Mouse (Mus musculus) liver, embryonic 11.5 days (tissue): ENCODE data around the gene Serpina10. TPM values are rescaled to one million over a fixed set of nuclear protein-coding genes. Genes with fewer than 3 reads are reported as not detected.
"Not testable (repeated sequence)": the region's sequence is repeated elsewhere in the genome, so short reads cannot be mapped to it uniquely, and the experiment has no call there.

Experiments used
- ATAC-seq: fragments of 200-750 bp; cut with Nextera tagmentation; replicated peaks from 2 replicates; pipeline ENCODE4 v1.8.0; 2017; ENCODE audit warnings: moderate number of reproducible peaks, mild to moderate bottlenecking, moderate TSS enrichment, moderate library complexity; ENCODE audit not compliant: low FRiP score
- DNase-seq: peaks from one replicate; pipeline ENCODE4 v3.0.0-alpha.2; 2017; ENCODE audit warnings: low spot score
- H3K27ac ChIP-seq: fragments of 300-500 bp; sonication (generic); 2 replicates; pipeline ENCODE4 v1.5.1; 2014; ENCODE audit warnings: mild to moderate bottlenecking, low read depth, low read length, control low read depth
- H3K27me3 ChIP-seq: fragments of 300-500 bp; sonication (generic); replicated peaks from 2 replicates; pipeline ENCODE4 v1.6.1; 2014; ENCODE audit warnings: low read length, mixed read lengths; ENCODE audit not compliant: control insufficient read depth, insufficient read depth
- H3K36me3 ChIP-seq: fragments of 300-500 bp; sonication (generic); 2 replicates; pipeline ENCODE4 v1.6.1; 2014; ENCODE audit warnings: mild to moderate bottlenecking, low read length, moderate library complexity, mixed read lengths; ENCODE audit not compliant: control insufficient read depth, insufficient read depth
- H3K4me1 ChIP-seq: fragments of 300-500 bp; sonication (generic); replicated peaks from 2 replicates; pipeline ENCODE4 v1.6.1; 2014; ENCODE audit warnings: low read length, mixed read lengths; ENCODE audit not compliant: control insufficient read depth, insufficient read depth
- H3K4me2 ChIP-seq: fragments of 300-500 bp; sonication (generic); 2 replicates; pipeline ENCODE4 v1.6.1; 2014; ENCODE audit warnings: mild to moderate bottlenecking, control low read depth, moderate library complexity
- H3K4me3 ChIP-seq: fragments of 300-500 bp; sonication (generic); 2 replicates; pipeline ENCODE4 v1.5.1; 2014; ENCODE audit warnings: low read depth, low read length, control low read depth
- H3K9ac ChIP-seq: fragments of 300-500 bp; sonication (generic); 2 replicates; pipeline ENCODE4 v1.6.1; 2014; ENCODE audit warnings: low read depth, low read length, control low read depth
- H3K9me3 ChIP-seq: fragments of 300-500 bp; sonication (generic); 2 replicates; pipeline ENCODE4 v1.6.1; 2016; ENCODE audit warnings: low read length, inconsistent platforms, mixed read lengths; ENCODE audit not compliant: control insufficient read depth
- WGBS: fragments of 180-500 bp; shearing (Covaris S2); extraction: QIAGEN DNeasy Blood & Tissue Kit; methylation state at CpG from one replicate; pipeline ENCODE4 v1.1.7; 2014; 5-methylcytosine and 5-hydroxymethylcytosine counted together
- polyA plus RNA-seq: library from polyadenylated mRNA; unstranded; fragments of >200 nt; fragmentation: Nextera tagmentation; extraction: Ambion mirVana; gene quantifications from 2 replicates; pipeline ENCODE4 v1.2.1, GENCODE M21; 2014

Gene Serpina10
- 21.2 and 21.8 TPM in 2 replicates for polyA plus RNA-seq

- no peaks in the 10 kb centered on the region for H3K9me3 ChIP-seq
- H3K36me3 ChIP-seq, result no peaks in the 10 kb centered on the region
- ATAC-seq, result peak; percentile 60
- peak; percentile 29 for DNase-seq
- H3K27ac ChIP-seq, result peak within 1 kb of the TSS; percentile 56; the same call in 1 of the 2 replicates
- no peaks in the 10 kb centered on the region for H3K27me3 ChIP-seq
- WGBS, result 68% methylated on average over 3 of the region's 3 CpGs
- H3K9ac ChIP-seq, result peak within 1 kb of the TSS; percentile 48
- no peaks in the 10 kb centered on the region for H3K4me1 ChIP-seq
- peak within 1 kb of the TSS; percentile 40 for H3K4me3 ChIP-seq
- H3K4me2 ChIP-seq, result peak within 1 kb of the TSS; percentile 55
Measured at GRCm38 (mm10) chr12:103631203-103631612, at the start of gene Serpina10. Gene Serpina10, minus strand, starts transcription at chr12:103631444.

GRCm38 (mm10) chr12:103679853-103680252 lies 48.6 kb upstream of the Serpina10 start:
- H3K4me1 ChIP-seq, H3K36me3 ChIP-seq, H3K9ac ChIP-seq, H3K27ac ChIP-seq, ATAC-seq, DNase-seq, H3K4me2 ChIP-seq, H3K9me3 ChIP-seq, H3K4me3 ChIP-seq, H3K27me3 ChIP-seq: not testable (repeated sequence)
- WGBS, result 95% methylated on average over 1 of the region's 1 CpGs

GRCm38 (mm10) chr12:103676039-103676438 lies 44.8 kb upstream of the Serpina10 start, which contains the start of gene Serpina16:
Gene Serpina16, minus strand, starts transcription at chr12:103676139.
- Histone ChIP-seq H3K4me3 (no peak within 1 kb of the TSS), H3K36me3 (no peaks in the 10 kb centered on the region), H3K9ac (no peak within 1 kb of the TSS), H3K27me3 (no peaks in the 10 kb centered on the region), H3K27ac (no peak within 1 kb of the TSS), H3K9me3 (no peaks in the 10 kb centered on the region), H3K4me1 (no peaks in the 10 kb centered on the region), H3K4me2 (no peak within 1 kb of the TSS)
- no peak for DNase-seq
- no peak for ATAC-seq
- 90% methylated on average over 1 of the region's 1 CpGs for WGBS

GRCm38 (mm10) chr12:103673179-103673578 lies 41.9 kb upstream of the Serpina10 start:
- no peaks in the 10 kb centered on the region for H3K9me3 ChIP-seq

GRCm38 (mm10) chr12:103671483-103671882 lies 40.2 kb upstream of the Serpina10 start:
- Histone ChIP-seq H3K4me2 (no peak overlapping the region), H3K4me3 (no peak overlapping the region), H3K9ac (no peak overlapping the region), H3K27ac (no peak overlapping the region), H3K27me3 (no peaks in the 10 kb centered on the region), H3K36me3 (no peaks in the 10 kb centered on the region), H3K4me1 (no peaks in the 10 kb centered on the region), H3K9me3 (no peaks in the 10 kb centered on the region)
- 66% methylated on average over 3 of the region's 3 CpGs for WGBS
- DNase-seq (no peak), ATAC-seq (no peak)

More at GRCm38 (mm10) chr12:103673179-103673578, 41.9 kb upstream of the Serpina10 start:
- no peak overlapping the region for H3K27ac ChIP-seq
- H3K36me3 ChIP-seq, result no peaks in the 10 kb centered on the region
- H3K27me3 ChIP-seq, result no peaks in the 10 kb centered on the region
- no peak overlapping the region for H3K4me3 ChIP-seq
- ATAC-seq, result no peak
- H3K4me1 ChIP-seq, result no peaks in the 10 kb centered on the region
- no peak overlapping the region for H3K4me2 ChIP-seq
- no peak overlapping the region for H3K9ac ChIP-seq
- 70% methylated on average over 2 of the region's 2 CpGs for WGBS
- no peak for DNase-seq

- ATAC-seq (no peak), DNase-seq (no peak)
- no peak overlapping the region for H3K4me2 ChIP-seq
- no peaks in the 10 kb centered on the region for H3K27me3 ChIP-seq
- no peak overlapping the region for H3K27ac ChIP-seq
- H3K36me3 ChIP-seq, result no peaks in the 10 kb centered on the region
- no peaks in the 10 kb centered on the region for H3K9me3 ChIP-seq
- 59% methylated on average over 2 of the region's 2 CpGs for WGBS
- H3K9ac ChIP-seq, result no peak overlapping the region
- H3K4me1 ChIP-seq, result no peaks in the 10 kb centered on the region
- H3K4me3 ChIP-seq, result no peak overlapping the region
Measured at GRCm38 (mm10) chr12:103670964-103671363, 39.7 kb upstream of the Serpina10 start.

- Histone ChIP-seq H3K36me3 (no peaks in the 10 kb centered on the region), H3K27ac (no peak overlapping the region), H3K4me3 (no peak overlapping the region), H3K27me3 (no peaks in the 10 kb centered on the region), H3K9me3 (no peaks in the 10 kb centered on the region), H3K9ac (no peak overlapping the region), H3K4me1 (no peaks in the 10 kb centered on the region), H3K4me2 (no peak overlapping the region)
- 73% methylated on average over 5 of the region's 5 CpGs for WGBS
- no peak for ATAC-seq
- no peak for DNase-seq
Measured at GRCm38 (mm10) chr12:103670344-103670743, 39.1 kb upstream of the Serpina10 start.

GRCm38 (mm10) chr12:103665286-103665685 lies 34.0 kb upstream of the Serpina10 start:
- no peak for DNase-seq
- Histone ChIP-seq H3K4me2 (no peak overlapping the region), H3K4me3 (no peak overlapping the region), H3K9ac (no peak overlapping the region), H3K4me1 (no peaks in the 10 kb centered on the region), H3K27ac (no peak overlapping the region), H3K9me3 (no peaks in the 10 kb centered on the region), H3K27me3 (no peaks in the 10 kb centered on the region), H3K36me3 (no peaks in the 10 kb centered on the region)
- 85% methylated on average over 3 of the region's 3 CpGs for WGBS
- ATAC-seq, result no peak

GRCm38 (mm10) chr12:103662053-103662452 lies 30.8 kb upstream of the Serpina10 start:
- not testable (repeated sequence) for H3K4me3 ChIP-seq, H3K9me3 ChIP-seq, H3K27me3 ChIP-seq, H3K36me3 ChIP-seq, H3K9ac ChIP-seq, H3K4me1 ChIP-seq, H3K4me2 ChIP-seq, H3K27ac ChIP-seq, DNase-seq
- ATAC-seq, result 0 out of 2 replicates have a peak, but pooled peaks have one; percentile 26
